Mouse (Mus musculus): Measurements from ENCODE around the gene Hdhd5.

GRCm38 (mm10) chr6:120491064-120491463, 40.1 kb downstream of the Hdhd5 start:
- TF ChIP-seq CTCF (IDR thresholded peaks at IDR 0.05; ENCODE audit: control insufficient read depth, insufficient read depth, insufficient read length) (no peak), USF1 (IDR thresholded peaks at IDR 0.05; ENCODE audit: low read depth) (no peak), MAX (IDR thresholded peaks at IDR 0.05) (no peak), MYOD1 (IDR thresholded peaks at IDR 0.05; ENCODE audit: control insufficient read depth, insufficient read length, low read depth) (no peak), FOSL1 (IDR thresholded peaks at IDR 0.05; ENCODE audit: insufficient read depth, low read length, poor library complexity, severe bottlenecking) (no peak), CEBPB (IDR thresholded peaks at IDR 0.05; ENCODE audit: low read depth) (no peak)

All from C2C12 (cell line).